In genomic region chr14:31440230-31440629, GRCm38 (mm10) we compare ENCODE assay signal across 19 mouse cellular contexts. TPM values are rescaled to one million over a fixed set of nuclear protein-coding genes. Genes with fewer than 3 reads are reported as not detected.
A peak's percentile ranks its signal among the peaks of the same experiment; 100 is the strongest.
DNase-seq lines count a peak whose midpoint lies in the region; ATAC-seq and TF ChIP-seq lines count a peak whose summit lies in the region.
"Had no signal": no experiment of that assay in that cellular context is flagged by ENCODE, and none has a peak within 500 bp of the region (broad histone marks: within the 10 kb centered on the region; RNA-seq: fewer than 3 reads in every experiment).

No protein-coding gene starts in this region.

- DNase-seq in cerebellum, adult 9-11 months, result peak; percentile 7
- no peak for DNase-seq in cerebellum, adult 2 months
- DNase-seq in kidney, adult 2 months, result no peak
- no peak for DNase-seq in kidney, adult 18-20 months
- peak; percentile 34 for DNase-seq in thymus, postnatal 14 days
- no peak for DNase-seq in thymus, postnatal 10 days (ENCODE audit: low spot score in 2 of 2)
- DNase-seq in left cerebral cortex, adult 8-10 months (ENCODE audit: low spot score in 2 of 2), result no peak
- DNase-seq: cerebellum, postnatal 25 days; heart, adult 11 months; kidney, adult 11 months; lung, postnatal 14 days; retina, postnatal 1 day had no signal

- no peak; the same call in 1 of the 2 replicates for TF ChIP-seq CTCF in cerebellum, adult 2 months (IDR thresholded peaks at IDR 0.05; ENCODE audit: borderline replicate concordance, insufficient read depth, low read depth, low read length)
- peak; percentile 46 for TF ChIP-seq CTCF in kidney, adult 2 months (conservative IDR thresholded peaks at IDR 0.05; ENCODE audit: insufficient read depth, insufficient read length, low read depth, low read length)

- WGBS in cerebellum, adult 2 months, result 44% methylated on average over 3 of the region's 3 CpGs
- WGBS in kidney, adult 2 months, result 44% methylated on average over 3 of the region's 3 CpGs
- WGBS in midbrain, embryonic 13.5 days, result 33% methylated on average over 3 of the region's 3 CpGs

- H3K36me3 ChIP-seq in kidney, adult 2 months (ENCODE audit: control insufficient read depth, insufficient read depth, low read length), result no peaks in the 10 kb centered on the region
- H3K36me3 ChIP-seq in midbrain, embryonic 13.5 days, result no peaks in the 10 kb centered on the region
- H3K36me3 ChIP-seq: forebrain, embryonic 15.5 days; heart, embryonic 15.5 days; hindbrain, embryonic 13.5 days had no signal

- H3K4me3 ChIP-seq in cerebellum, adult 2 months (replicated peaks; ENCODE audit: insufficient read depth, low read depth, low read length), result no peak overlapping the region
- no peak overlapping the region for H3K4me3 ChIP-seq in kidney, adult 2 months (ENCODE audit: insufficient read depth, low read depth, low read length)
- H3K4me3 ChIP-seq in midbrain, embryonic 13.5 days (replicated peaks), result no peak overlapping the region
- H3K4me3 ChIP-seq: erythroblast, embryonic 14.5 days; forebrain, embryonic 15.5 days; heart, embryonic 15.5 days; hindbrain, embryonic 13.5 days; megakaryocyte, embryonic 14.5 days had no signal

- no peak for TF ChIP-seq POLR2A in cerebellum, adult 2 months (IDR thresholded peaks at IDR 0.05; ENCODE audit: borderline replicate concordance, insufficient read depth, low read length)
- TF ChIP-seq POLR2A in kidney, adult 2 months (IDR thresholded peaks at IDR 0.05; ENCODE audit: low read depth, low read length), result no peak

- no peak for ATAC-seq in midbrain, embryonic 13.5 days
- ATAC-seq: forebrain, embryonic 15.5 days; midbrain, embryonic 16.5 days had no signal

- H3K9ac ChIP-seq in midbrain, embryonic 13.5 days (replicated peaks), result no peak overlapping the region
- H3K9ac ChIP-seq: forebrain, embryonic 15.5 days; heart, embryonic 15.5 days; hindbrain, embryonic 13.5 days had no signal

- H3K4me2 ChIP-seq in midbrain, embryonic 13.5 days (replicated peaks), result no peak overlapping the region
- H3K4me2 ChIP-seq: forebrain, embryonic 15.5 days; heart, embryonic 15.5 days; hindbrain, embryonic 13.5 days had no signal

- no peaks in the 10 kb centered on the region for H3K27me3 ChIP-seq in cerebellum, adult 2 months (ENCODE audit: control insufficient read depth, insufficient read depth, low read length)
- H3K27me3 ChIP-seq in kidney, adult 2 months (replicated peaks; ENCODE audit: control insufficient read depth, insufficient read depth, low read length), result no peaks in the 10 kb centered on the region
- H3K27me3 ChIP-seq in midbrain, embryonic 13.5 days, result no peaks in the 10 kb centered on the region
- H3K27me3 ChIP-seq: forebrain, embryonic 15.5 days had no signal

- peaks cover 10% of the 10 kb centered on the region for H3K4me1 ChIP-seq in cerebellum, adult 2 months (ENCODE audit: control insufficient read depth, insufficient read depth, low read length)
- H3K4me1 ChIP-seq in kidney, adult 2 months (ENCODE audit: control insufficient read depth, insufficient read depth, low read length), result peaks cover 3% of the 10 kb centered on the region; the same call in 1 of the 2 replicates
- H3K4me1 ChIP-seq in midbrain, embryonic 13.5 days (replicated peaks), result peaks cover 7% of the 10 kb centered on the region; the same call in 1 of the 2 replicates

- no peaks in the 10 kb centered on the region for H3K9me3 ChIP-seq in midbrain, embryonic 13.5 days
- H3K9me3 ChIP-seq: forebrain, embryonic 15.5 days; heart, embryonic 15.5 days; hindbrain, embryonic 13.5 days had no signal

- H3K27ac ChIP-seq in cerebellum, adult 2 months (ENCODE audit: insufficient read depth, low read length), result no peak overlapping the region
- no peak overlapping the region for H3K27ac ChIP-seq in kidney, adult 2 months (ENCODE audit: insufficient read depth, low read depth, low read length)
- no peak overlapping the region for H3K27ac ChIP-seq in midbrain, embryonic 13.5 days
- H3K27ac ChIP-seq: forebrain, embryonic 15.5 days; heart, embryonic 15.5 days; hindbrain, embryonic 13.5 days had no signal

RNA-seq across cellular contexts. Expression of gene Sh3bp5, which starts 4.4 kb away (rescaled TPM):
- polyA plus RNA-seq in cerebellum, adult 2 months (2012; rRNA removed), result 72.9 and 77.1 TPM in 2 replicates
- 33.4 and 43.4 TPM in 2 replicates for polyA plus RNA-seq in kidney, adult 2 months (2012; rRNA removed)
- total RNA-seq in left cerebral cortex, adult 8-10 months (2022), result 10 to 100 TPM; 44.6 to 70.2 (median 56.1) TPM
- polyA plus RNA-seq in midbrain, embryonic 13.5 days (2015; fragmentation: Nextera tagmentation; extraction: Ambion mirVana), result 111 and 116 TPM in 2 replicates

RNA-seq across cellular contexts. Expression of gene Eaf1, which starts 54.0 kb away (rescaled TPM):
- polyA plus RNA-seq in cerebellum, adult 2 months (2012; rRNA removed), result 25.0 and 26.5 TPM in 2 replicates
- 34.3 and 34.7 TPM in 2 replicates for polyA plus RNA-seq in kidney, adult 2 months (2012; rRNA removed)
- 10 to 100 TPM; 12.5 to 16.6 (median 13.3) TPM for total RNA-seq in left cerebral cortex, adult 8-10 months (2022)
- 11.6 and 12.2 TPM in 2 replicates for polyA plus RNA-seq in midbrain, embryonic 13.5 days (2015; fragmentation: Nextera tagmentation; extraction: Ambion mirVana)

RNA-seq across cellular contexts. Expression of gene Mettl6, which starts 54.6 kb away (rescaled TPM):
- polyA plus RNA-seq in cerebellum, adult 2 months (2012; rRNA removed), result 22.8 and 23.6 TPM in 2 replicates
- 5.9 and 9.2 TPM in 2 replicates for polyA plus RNA-seq in kidney, adult 2 months (2012; rRNA removed)
- total RNA-seq in left cerebral cortex, adult 8-10 months (2022), result 10 to 100 TPM; 30.8 to 37.8 (median 34.0) TPM
- polyA plus RNA-seq in midbrain, embryonic 13.5 days (2015; fragmentation: Nextera tagmentation; extraction: Ambion mirVana), result 55.3 and 67.1 TPM in 2 replicates

Comparison
In these comparisons a context has a peak if more than half of its experiments do, and no peak if none do; other contexts are left out.
1. DNase-seq: peak in cerebellum, adult 9-11 months (single experiment) and thymus, postnatal 14 days (single experiment); none in cerebellum, adult 2 months (0 of 2), kidney, adult 2 months (single experiment), kidney, adult 18-20 months (single experiment), thymus, postnatal 10 days (0 of 2) and left cerebral cortex, adult 8-10 months (0 of 2).